Mouse (Mus musculus) intestine, embryonic 15.5 days (tissue): ENCODE measurements around the gene Gm4559. TPM values are rescaled to one million over a fixed set of nuclear protein-coding genes. Genes with fewer than 3 reads are reported as not detected.
"Not testable (repeated sequence)": the region's sequence is repeated elsewhere in the genome, so short reads cannot be mapped to it uniquely, and the experiment has no call there.

Experiments used
- ATAC-seq: fragments of 200-750 bp; cut with Nextera tagmentation; 2 replicates; pipeline ENCODE4 v1.8.0; 2017; ENCODE audit warnings: moderate TSS enrichment, moderate library complexity
- H3K27ac ChIP-seq: fragments of 300-500 bp; sonication (generic); 2 replicates; pipeline ENCODE4 v1.5.1; 2015; ENCODE audit warnings: mild to moderate bottlenecking, inconsistent platforms
- H3K27me3 ChIP-seq: fragments of 300-500 bp; sonication (generic); replicated peaks from 2 replicates; pipeline ENCODE4 v1.6.1; 2015; ENCODE audit warnings: inconsistent platforms
- H3K36me3 ChIP-seq: fragments of 300-500 bp; sonication (generic); 2 replicates; pipeline ENCODE4 v1.6.1; 2015; ENCODE audit warnings: inconsistent platforms
- H3K4me1 ChIP-seq: fragments of 300-500 bp; sonication (generic); replicated peaks from 2 replicates; pipeline ENCODE4 v1.6.1; 2015; ENCODE audit warnings: inconsistent platforms
- H3K4me2 ChIP-seq: fragments of 300-500 bp; sonication (generic); replicated peaks from 2 replicates; pipeline ENCODE4 v1.6.1; 2015; ENCODE audit warnings: mild to moderate bottlenecking, inconsistent platforms
- H3K4me3 ChIP-seq: fragments of 300-500 bp; sonication (generic); replicated peaks from 2 replicates; pipeline ENCODE4 v1.5.1; 2015; ENCODE audit warnings: inconsistent platforms
- H3K9ac ChIP-seq: fragments of 300-500 bp; sonication (generic); 2 replicates; pipeline ENCODE4 v1.6.1; 2015; ENCODE audit warnings: inconsistent platforms
- H3K9me3 ChIP-seq: fragments of 300-500 bp; sonication (generic); 2 replicates; pipeline ENCODE4 v1.6.1; 2016; ENCODE audit warnings: inconsistent platforms
- WGBS: fragments of 180-500 bp; shearing (Covaris S2); methylation state at CpG from one replicate; pipeline ENCODE4 v1.1.7; 2015; 5-methylcytosine and 5-hydroxymethylcytosine counted together
- polyA plus RNA-seq: library from polyadenylated mRNA; unstranded; fragments of >200 nt; fragmentation: Nextera tagmentation; extraction: Ambion mirVana; gene quantifications from 2 replicates; pipeline ENCODE4 v1.2.1, GENCODE M21; 2015

Gene Gm4559
- polyA plus RNA-seq, result not detected in 2 replicates

- H3K36me3 ChIP-seq, H3K4me3 ChIP-seq, H3K27me3 ChIP-seq, H3K4me1 ChIP-seq, H3K4me2 ChIP-seq, H3K9me3 ChIP-seq, ATAC-seq, H3K9ac ChIP-seq, H3K27ac ChIP-seq: not testable (repeated sequence)
Measured at GRCm38 (mm10) chr7:142274263-142274662, at the start of gene Gm4559. TSS of gene Gm4559 (minus strand) at chr7:142274363.

DNA sequence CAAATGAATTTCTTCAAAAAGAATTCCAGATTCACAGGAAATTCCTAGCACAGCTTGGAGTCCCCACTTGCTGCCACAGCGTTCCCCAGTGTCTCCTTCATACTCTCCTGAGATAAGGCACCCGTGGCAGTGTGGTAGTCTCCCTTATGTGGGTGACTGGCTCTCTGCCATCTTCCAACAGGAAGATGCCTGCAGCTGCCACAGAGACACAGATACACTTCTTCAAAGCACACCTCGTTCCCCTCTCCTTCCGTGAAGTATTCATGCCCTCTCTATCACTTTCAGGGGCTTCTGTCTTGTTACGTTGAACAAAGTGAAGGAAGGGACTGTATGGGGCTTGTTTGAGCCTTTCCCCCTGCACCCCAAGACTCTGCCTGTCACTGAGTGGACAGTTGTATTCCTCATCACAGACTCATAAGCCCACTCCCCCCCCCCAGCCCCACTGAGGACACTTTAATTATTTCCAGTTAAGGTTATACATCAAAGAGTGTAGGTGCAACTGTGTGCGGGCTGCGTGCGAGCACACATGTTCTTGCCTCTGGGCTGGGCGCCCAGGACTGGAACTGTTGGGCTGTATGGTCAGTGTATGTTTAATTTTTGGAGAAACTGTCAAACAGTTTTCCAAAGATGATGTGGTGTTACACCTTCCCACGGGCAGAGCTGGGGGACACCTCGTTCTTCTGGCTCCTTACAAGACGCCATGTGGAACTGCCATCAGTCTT is 49.4 kb upstream of the Gm4559 start:
- H3K4me3 ChIP-seq, result no peak overlapping the region
- H3K36me3 ChIP-seq, result no peaks in the 10 kb centered on the region
- no peaks in the 10 kb centered on the region for H3K27me3 ChIP-seq
- no peak overlapping the region for H3K4me2 ChIP-seq
- H3K9ac ChIP-seq, result no peak overlapping the region
- 69% methylated on average over 12 of the region's 12 CpGs for WGBS
- H3K27ac ChIP-seq, result peak overlapping the region; percentile 27; the same call in 1 of the 2 replicates
- peaks cover 25% of the 10 kb centered on the region for H3K4me1 ChIP-seq
- ATAC-seq, result no peak
- no peaks in the 10 kb centered on the region for H3K9me3 ChIP-seq

- Histone ChIP-seq H3K4me3 (no peak overlapping the region), H3K9me3 (no peaks in the 10 kb centered on the region), H3K27me3 (no peaks in the 10 kb centered on the region), H3K4me2 (no peak overlapping the region), H3K27ac (peak overlapping the region; percentile 28; the same call in 1 of the 2 replicates), H3K36me3 (no peaks in the 10 kb centered on the region), H3K4me1 (peaks cover 19% of the 10 kb centered on the region), H3K9ac (no peak overlapping the region)
- WGBS, result 86% methylated on average over 6 of the region's 6 CpGs
- no peak for ATAC-seq
Measured at GRCm38 (mm10) chr7:142322641-142323040, 48.5 kb upstream of the Gm4559 start.

DNA sequence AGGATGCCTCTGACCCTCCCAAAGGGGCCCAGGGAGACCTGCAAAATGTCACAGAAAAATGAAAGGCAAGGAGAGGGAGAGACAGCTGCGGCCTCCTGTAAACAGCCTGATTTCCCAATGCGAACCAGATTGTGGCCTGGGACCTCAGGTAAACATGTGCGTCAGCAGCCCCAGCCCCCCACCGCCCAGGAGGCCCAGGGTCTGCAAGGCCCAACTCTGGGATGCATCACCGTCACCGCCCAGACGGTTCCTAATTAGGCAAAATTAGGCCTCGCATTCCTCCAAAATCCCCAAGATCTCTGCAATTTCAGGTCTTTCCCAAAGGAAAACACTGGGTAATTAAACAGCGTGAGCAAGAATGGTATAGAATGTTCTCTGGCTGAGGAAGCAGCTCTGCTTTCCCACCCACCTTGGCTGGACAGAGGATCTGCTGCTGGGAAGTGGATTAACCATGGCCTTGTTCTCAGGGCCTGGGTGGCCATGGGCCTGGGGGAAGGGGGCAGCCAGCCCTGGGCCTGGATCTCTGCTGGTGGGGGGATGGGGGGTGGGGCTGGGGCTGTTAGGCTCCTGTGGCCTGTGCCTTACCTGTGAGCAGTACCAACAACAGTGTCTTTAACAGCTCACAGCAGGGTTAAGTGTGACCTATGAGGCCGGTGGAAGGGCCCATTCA is 47.6 kb upstream of the Gm4559 start:
- H3K36me3 ChIP-seq, H3K9me3 ChIP-seq, H3K27me3 ChIP-seq, H3K4me3 ChIP-seq, H3K4me2 ChIP-seq, H3K9ac ChIP-seq: not testable (repeated sequence)
- 0 out of 2 replicates have a peak, but pooled peaks have one; percentile 9 for ATAC-seq
- Histone ChIP-seq H3K4me1 (peaks cover 13% of the 10 kb centered on the region; the same call in 1 of the 2 replicates), H3K27ac (peak overlapping the region; percentile 51)
- 38% methylated on average over 7 of the region's 10 CpGs for WGBS

DNA sequence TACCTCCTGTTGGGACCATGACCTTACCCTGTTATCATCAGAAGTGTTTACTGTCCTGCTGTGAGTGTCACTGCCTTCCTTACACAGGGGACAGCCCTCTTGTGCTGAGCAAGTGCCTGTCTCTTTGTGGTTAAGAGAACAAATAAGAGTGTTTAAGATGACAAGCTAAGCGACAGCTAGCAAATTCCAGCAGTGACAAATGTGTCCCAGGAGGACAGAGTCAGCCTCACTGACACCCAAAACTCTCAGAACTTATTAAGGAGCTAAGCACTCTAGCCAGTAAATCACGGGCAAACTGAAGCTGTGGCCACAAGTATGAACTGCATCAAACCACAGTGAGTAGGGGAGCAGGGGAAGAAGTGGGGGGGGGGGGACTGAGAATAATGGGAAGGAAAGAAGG is 46.7 kb upstream of the Gm4559 start:
- peak overlapping the region; percentile 54; the same call in 1 of the 2 replicates for H3K27ac ChIP-seq
- H3K27me3 ChIP-seq, result no peaks in the 10 kb centered on the region
- H3K9ac ChIP-seq, result no peak overlapping the region
- H3K36me3 ChIP-seq, result no peaks in the 10 kb centered on the region
- 33% methylated on average over 2 of the region's 2 CpGs for whole genome bisulfite sequencing
- no peak overlapping the region for H3K4me2 ChIP-seq
- H3K4me1 ChIP-seq, result peaks cover 10% of the 10 kb centered on the region; the same call in 1 of the 2 replicates
- no peak overlapping the region for H3K4me3 ChIP-seq
- ATAC-seq, result no peak
- no peaks in the 10 kb centered on the region for H3K9me3 ChIP-seq

GRCm38 (mm10) chr7:142319124-142319523 is 45.0 kb upstream of the Gm4559 start:
- ATAC-seq, result no peak
- Histone ChIP-seq H3K27me3 (no peaks in the 10 kb centered on the region), H3K9me3 (no peaks in the 10 kb centered on the region), H3K9ac (no peak overlapping the region), H3K27ac (0 out of 2 replicates have a peak overlapping the region, but pooled peaks have one; percentile 70), H3K4me1 (peaks cover 10% of the 10 kb centered on the region; the same call in 1 of the 2 replicates), H3K4me3 (no peak overlapping the region), H3K36me3 (no peaks in the 10 kb centered on the region), H3K4me2 (no peak overlapping the region)
- 75% methylated on average over 11 of the region's 11 CpGs for WGBS

DNA sequence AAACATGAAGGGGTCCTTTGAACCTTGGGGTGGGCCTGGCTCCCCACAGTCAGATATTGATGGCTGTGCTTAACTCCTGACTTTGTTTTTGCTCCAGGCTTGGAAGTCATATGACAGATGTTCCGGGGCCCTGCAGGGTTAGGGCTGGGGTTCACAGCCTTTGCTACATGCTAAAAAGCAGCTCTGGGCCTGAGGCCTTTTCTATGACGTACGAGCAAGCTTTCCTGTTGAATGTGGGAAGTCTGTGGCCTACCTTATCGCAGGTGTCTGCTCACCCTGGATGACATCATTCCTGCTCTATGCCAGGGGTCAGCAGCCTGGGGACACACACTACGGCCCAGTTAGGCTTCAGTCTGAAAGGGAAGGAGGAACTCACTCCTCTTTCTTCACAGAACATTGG is 43.1 kb upstream of the Gm4559 start:
- H3K4me2 ChIP-seq, result no peak overlapping the region
- H3K9me3 ChIP-seq, result no peaks in the 10 kb centered on the region
- H3K4me1 ChIP-seq, result peaks cover 10% of the 10 kb centered on the region; the same call in 1 of the 2 replicates
- H3K36me3 ChIP-seq, result no peaks in the 10 kb centered on the region
- WGBS, result 57% methylated on average over 5 of the region's 5 CpGs
- no peak for ATAC-seq
- no peaks in the 10 kb centered on the region for H3K27me3 ChIP-seq
- no peak overlapping the region for H3K27ac ChIP-seq
- H3K9ac ChIP-seq, result no peak overlapping the region
- no peak overlapping the region for H3K4me3 ChIP-seq

DNA sequence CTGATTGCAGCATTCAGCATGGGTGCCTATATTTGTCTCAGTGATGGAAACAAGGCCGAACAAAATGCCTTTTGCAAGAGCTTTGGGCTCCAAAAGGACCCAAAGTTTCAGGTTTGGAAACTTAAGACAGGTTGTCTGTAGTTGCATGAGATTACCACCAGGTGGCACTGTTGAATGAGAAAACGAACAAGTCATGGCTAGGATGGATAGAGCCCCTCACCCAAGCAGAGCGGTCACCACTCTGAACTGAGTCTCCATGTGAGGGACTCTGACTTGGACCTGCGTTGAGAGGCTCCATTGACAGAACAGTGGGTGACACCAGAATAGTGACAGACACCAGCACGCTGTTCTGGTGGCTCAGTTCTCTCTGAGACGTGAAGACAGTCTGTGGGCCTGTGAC is 42.4 kb upstream of the Gm4559 start:
- 35% methylated on average over 6 of the region's 6 CpGs for WGBS
- no peak overlapping the region for H3K4me3 ChIP-seq
- no peaks in the 10 kb centered on the region for H3K36me3 ChIP-seq
- no peak overlapping the region for H3K4me2 ChIP-seq
- H3K9ac ChIP-seq, result no peak overlapping the region
- peaks cover 10% of the 10 kb centered on the region; the same call in 1 of the 2 replicates for H3K4me1 ChIP-seq
- no peaks in the 10 kb centered on the region for H3K27me3 ChIP-seq
- no peaks in the 10 kb centered on the region for H3K9me3 ChIP-seq
- H3K27ac ChIP-seq, result no peak overlapping the region
- peak; percentile 40; the same call in 1 of the 2 replicates for ATAC-seq

DNA sequence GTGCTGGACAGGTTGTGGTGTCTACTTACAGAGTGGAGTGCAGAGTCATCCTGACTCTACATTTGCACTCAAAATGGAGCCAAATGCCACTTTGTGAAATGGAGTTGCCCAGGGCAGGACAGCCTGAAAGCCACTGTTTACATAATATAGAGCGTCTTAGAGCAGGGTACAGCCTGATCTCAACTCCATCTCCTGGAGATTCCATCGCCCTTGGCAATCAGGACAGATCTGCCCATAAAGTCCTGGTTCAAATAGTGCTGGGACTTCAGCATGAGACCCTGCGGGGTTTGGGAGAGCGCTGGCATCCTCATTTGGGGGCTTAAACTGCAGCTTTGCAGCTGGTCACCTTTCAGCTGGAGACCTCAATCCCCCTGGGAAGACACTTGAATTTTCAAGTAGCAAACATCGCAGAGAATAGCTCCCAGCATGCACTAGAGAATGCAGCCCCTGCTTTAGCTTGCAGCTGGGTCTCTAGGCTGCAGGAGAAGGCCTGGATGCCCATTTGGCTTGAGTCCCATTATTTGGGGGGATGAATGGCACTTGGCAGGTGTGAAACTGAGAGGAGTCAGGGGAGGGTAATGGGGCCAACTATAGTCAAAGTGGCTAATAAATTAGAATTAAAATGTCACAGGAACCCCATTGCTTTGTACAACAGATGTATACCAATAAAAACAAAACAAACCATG is 40.6 kb upstream of the Gm4559 start:
- Histone ChIP-seq H3K27ac (no peak overlapping the region), H3K4me2 (no peak overlapping the region), H3K36me3 (no peaks in the 10 kb centered on the region), H3K4me1 (peaks cover 7% of the 10 kb centered on the region; the same call in 1 of the 2 replicates), H3K9me3 (no peaks in the 10 kb centered on the region), H3K27me3 (no peaks in the 10 kb centered on the region), H3K9ac (no peak overlapping the region), H3K4me3 (no peak overlapping the region)
- WGBS, result 57% methylated on average over 5 of the region's 5 CpGs
- no peak for ATAC-seq

DNA sequence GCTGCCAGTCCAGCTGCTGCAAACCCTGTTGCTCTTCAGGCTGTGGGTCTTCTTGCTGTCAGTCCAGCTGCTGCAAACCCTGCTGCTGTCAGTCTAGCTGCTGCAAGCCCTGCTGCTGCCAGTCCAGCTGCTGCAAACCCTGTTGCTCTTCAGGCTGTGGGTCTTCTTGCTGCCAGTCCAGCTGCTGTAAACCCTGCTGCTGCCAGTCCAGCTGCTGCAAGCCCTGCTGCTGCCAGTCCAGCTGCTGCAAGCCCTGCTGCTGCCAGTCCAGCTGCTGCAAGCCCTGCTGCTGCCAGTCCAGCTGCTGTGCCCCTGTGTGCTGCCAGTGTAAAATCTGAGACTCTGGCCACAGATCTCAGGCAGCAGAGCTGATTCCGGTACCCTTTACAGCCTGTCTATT is 29.8 kb upstream of the Gm4559 start:
- WGBS, result 82% methylated on average over 1 of the region's 1 CpGs
- H3K27ac ChIP-seq, H3K4me2 ChIP-seq, H3K4me1 ChIP-seq, ATAC-seq, H3K4me3 ChIP-seq, H3K27me3 ChIP-seq, H3K9ac ChIP-seq, H3K9me3 ChIP-seq, H3K36me3 ChIP-seq: not testable (repeated sequence)

DNA sequence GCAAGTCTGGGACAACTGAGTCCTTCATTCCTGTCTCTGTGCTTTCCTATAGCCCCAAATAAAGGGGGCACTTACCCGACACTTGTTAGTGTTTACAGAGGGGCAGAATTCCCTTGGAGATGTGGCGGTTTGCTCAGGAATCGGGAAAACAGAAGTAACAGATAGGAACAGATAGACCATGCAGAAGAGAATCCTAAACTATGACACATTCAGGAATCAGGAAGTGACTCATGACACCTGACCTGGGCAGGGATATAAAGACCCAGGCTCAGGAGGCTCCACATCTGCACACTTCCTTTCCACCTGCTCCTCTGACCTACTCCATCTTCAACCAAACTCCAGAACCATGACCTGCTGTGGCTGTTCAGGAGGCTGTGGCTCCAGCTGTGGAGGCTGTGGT is 29.1 kb upstream of the Gm4559 start, which contains the start of gene Krtap5-4:
Gene Krtap5-4 (plus strand): TSS at position 301 of the 400 bp plus-strand sequence.
- no peak within 1 kb of the TSS for H3K4me2 ChIP-seq
- no peaks in the 10 kb centered on the region for H3K36me3 ChIP-seq
- H3K4me3 ChIP-seq, result no peak within 1 kb of the TSS
- H3K9ac ChIP-seq, result no peak within 1 kb of the TSS
- H3K9me3 ChIP-seq, result no peaks in the 10 kb centered on the region
- H3K27ac ChIP-seq, result no peak within 1 kb of the TSS
- H3K4me1 ChIP-seq, result no peaks in the 10 kb centered on the region
- 34% methylated on average over 3 of the region's 3 CpGs for whole genome bisulfite sequencing
- ATAC-seq, result no peak
- no peaks in the 10 kb centered on the region for H3K27me3 ChIP-seq

DNA sequence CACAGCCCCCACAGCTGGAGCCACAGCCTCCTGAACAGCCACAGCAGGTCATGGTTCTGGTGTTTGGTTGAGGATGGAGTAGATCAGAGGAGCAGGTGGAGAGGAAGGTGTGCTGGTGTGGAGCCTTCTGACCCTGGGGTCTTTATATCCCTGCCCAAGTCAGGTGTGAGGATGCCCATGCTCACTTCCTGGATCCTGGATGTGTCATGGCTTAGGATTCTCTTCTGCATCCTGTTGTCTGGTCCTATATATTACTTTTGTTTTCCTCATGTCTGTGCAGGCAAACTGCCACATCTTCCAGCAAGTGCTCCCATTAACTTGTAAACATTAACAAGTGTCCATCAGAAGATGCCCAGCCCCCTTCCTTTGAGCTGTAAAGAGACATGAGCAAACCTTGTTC is 22.9 kb upstream of the Gm4559 start, which contains the start of gene Krtap5-1:
Gene Krtap5-1 (minus strand): TSS at position 101 of the 400 bp plus-strand sequence.
- not testable (repeated sequence) for H3K9ac ChIP-seq, H3K27me3 ChIP-seq

More for the DNA sequence above, 22.9 kb upstream of the Gm4559 start, which contains the start of gene Krtap5-1:
- not testable (repeated sequence) for ATAC-seq, H3K36me3 ChIP-seq, H3K4me2 ChIP-seq, H3K4me1 ChIP-seq, H3K27ac ChIP-seq, H3K4me3 ChIP-seq, H3K9me3 ChIP-seq
